Mouse (Mus musculus) lung, embryonic 16.5 days (tissue): ENCODE data around the gene Cpsf4l. TPM values are rescaled to one million over a fixed set of nuclear protein-coding genes. Genes with fewer than 3 reads are reported as not detected.
A peak's percentile ranks its signal among the peaks of the same experiment; 100 is the strongest.

ENCODE experiments used
- ATAC-seq: fragments of 200-750 bp; cut with Nextera tagmentation; 2 replicates; pipeline ENCODE4 v1.8.0; 2017; ENCODE audit warnings: low read depth, mild to moderate bottlenecking, moderate library complexity
- H3K27ac ChIP-seq: fragments of 300-500 bp; sonication (generic); 2 replicates; pipeline ENCODE4 v1.5.1; 2014; ENCODE audit warnings: mild to moderate bottlenecking, control low read depth, low read length
- H3K27me3 ChIP-seq: fragments of 300-500 bp; sonication (generic); 2 replicates; pipeline ENCODE4 v1.6.1; 2014; ENCODE audit warnings: low read depth, low read length, mixed read lengths; ENCODE audit not compliant: control insufficient read depth, insufficient read depth
- H3K36me3 ChIP-seq: fragments of 300-500 bp; sonication (generic); 2 replicates; pipeline ENCODE4 v1.6.1; 2014; ENCODE audit warnings: low read length; ENCODE audit not compliant: control insufficient read depth, insufficient read depth
- H3K4me1 ChIP-seq: fragments of 300-500 bp; sonication (generic); replicated peaks from 2 replicates; pipeline ENCODE4 v1.6.1; 2014; ENCODE audit warnings: low read length, mixed read lengths; ENCODE audit not compliant: control insufficient read depth, insufficient read depth
- H3K4me2 ChIP-seq: fragments of 300-500 bp; sonication (generic); 2 replicates; pipeline ENCODE4 v1.6.1; 2014; ENCODE audit warnings: low read depth, low read length, control low read depth
- H3K4me3 ChIP-seq: fragments of 300-500 bp; sonication (generic); 2 replicates; pipeline ENCODE4 v1.5.1; 2014; ENCODE audit warnings: mild to moderate bottlenecking, low read length, control low read depth
- H3K9ac ChIP-seq: fragments of 300-500 bp; sonication (generic); 2 replicates; pipeline ENCODE4 v1.6.1; 2014; ENCODE audit warnings: low read length, control low read depth
- H3K9me3 ChIP-seq: fragments of 300-500 bp; sonication (generic); 2 replicates; pipeline ENCODE4 v1.6.1; 2016; ENCODE audit warnings: low read length; ENCODE audit not compliant: control insufficient read depth
- WGBS: fragments of 180-500 bp; shearing (Covaris S2); extraction: QIAGEN DNeasy Blood & Tissue Kit; methylation state at CpG from one replicate; pipeline ENCODE4 v1.1.7; 2014; 5-methylcytosine and 5-hydroxymethylcytosine counted together
- polyA plus RNA-seq: library from polyadenylated mRNA; unstranded; fragments of >200 nt; fragmentation: Nextera tagmentation; extraction: Ambion mirVana; gene quantifications from 2 replicates; pipeline ENCODE4 v1.2.1, GENCODE M21; 2015

Cpsf4l gene
- 0.90 and 3.1 TPM in 2 replicates for polyA plus RNA-seq

GRCm38 (mm10) chr11:113709731-113710256 is at the start of gene Cpsf4l:
Gene Cpsf4l (minus strand): TSS chr11:113710017.
- Histone ChIP-seq H3K4me2 (peak within 1 kb of the TSS; percentile 35; the same call in 1 of the 2 replicates), H3K4me1 (peaks cover 16% of the 10 kb centered on the region), H3K9me3 (no peaks in the 10 kb centered on the region), H3K27ac (peak within 1 kb of the TSS; percentile 74), H3K9ac (peak within 1 kb of the TSS; percentile 56), H3K4me3 (no peak within 1 kb of the TSS), H3K27me3 (no peaks in the 10 kb centered on the region), H3K36me3 (no peaks in the 10 kb centered on the region)
- 10% methylated on average over 11 of the region's 11 CpGs for WGBS
- ATAC-seq: peak; percentile 59

- ATAC-seq: no peak
- no peak overlapping the region for H3K9ac ChIP-seq
- H3K4me2 ChIP-seq: no peak overlapping the region
- WGBS: 95% methylated on average over 5 of the region's 5 CpGs
- H3K36me3 ChIP-seq: no peaks in the 10 kb centered on the region
- no peaks in the 10 kb centered on the region for H3K27me3 ChIP-seq
- no peaks in the 10 kb centered on the region for H3K9me3 ChIP-seq
- H3K27ac ChIP-seq: no peak overlapping the region
- peaks cover 3% of the 10 kb centered on the region; the same call in 1 of the 2 replicates for H3K4me1 ChIP-seq
- no peak overlapping the region for H3K4me3 ChIP-seq
Observed at GRCm38 (mm10) chr11:113758851-113759250, 49.0 kb upstream of the Cpsf4l start.

- no peaks in the 10 kb centered on the region for H3K27me3 ChIP-seq
- H3K4me3 ChIP-seq: no peak overlapping the region
- no peak overlapping the region for H3K4me2 ChIP-seq
- ATAC-seq: no peak
- no peak overlapping the region for H3K9ac ChIP-seq
- 81% methylated on average over 12 of the region's 12 CpGs for WGBS
- H3K9me3 ChIP-seq: no peaks in the 10 kb centered on the region
- H3K36me3 ChIP-seq: no peaks in the 10 kb centered on the region
- peaks cover 4% of the 10 kb centered on the region for H3K4me1 ChIP-seq
- H3K27ac ChIP-seq: no peak overlapping the region
Observed at GRCm38 (mm10) chr11:113756578-113756977, 46.8 kb upstream of the Cpsf4l start.

GRCm38 (mm10) chr11:113755878-113756277 is 46.1 kb upstream of the Cpsf4l start:
- Histone ChIP-seq H3K9ac (no peak overlapping the region), H3K27ac (no peak overlapping the region), H3K4me2 (no peak overlapping the region), H3K9me3 (no peaks in the 10 kb centered on the region), H3K27me3 (no peaks in the 10 kb centered on the region), H3K4me1 (peaks cover 4% of the 10 kb centered on the region), H3K4me3 (no peak overlapping the region), H3K36me3 (no peaks in the 10 kb centered on the region)
- 68% methylated on average over 14 of the region's 14 CpGs for WGBS
- no peak for ATAC-seq

- Histone ChIP-seq H3K4me2 (no peak overlapping the region), H3K9ac (no peak overlapping the region), H3K9me3 (no peaks in the 10 kb centered on the region), H3K4me3 (no peak overlapping the region), H3K36me3 (no peaks in the 10 kb centered on the region), H3K4me1 (peaks cover 6% of the 10 kb centered on the region), H3K27ac (no peak overlapping the region), H3K27me3 (no peaks in the 10 kb centered on the region)
- 59% methylated on average over 9 of the region's 9 CpGs for WGBS
- ATAC-seq: no peak
Observed at GRCm38 (mm10) chr11:113754845-113755244, 45.0 kb upstream of the Cpsf4l start.

GRCm38 (mm10) chr11:113752685-113753430 is 43.0 kb upstream of the Cpsf4l start:
- WGBS: 94% methylated on average over 10 of the region's 10 CpGs
- H3K9me3 ChIP-seq: no peaks in the 10 kb centered on the region
- H3K4me3 ChIP-seq: peak overlapping the region; percentile 90; the same call in 1 of the 2 replicates
- H3K4me2 ChIP-seq: peak overlapping the region; percentile 88
- no peak for ATAC-seq
- H3K4me1 ChIP-seq: peaks cover 21% of the 10 kb centered on the region
- no peaks in the 10 kb centered on the region for H3K27me3 ChIP-seq
- H3K27ac ChIP-seq: no peak overlapping the region; the same call in 1 of the 2 replicates
- peaks cover 2% of the 10 kb centered on the region for H3K36me3 ChIP-seq
- peak overlapping the region; percentile 93; the same call in 1 of the 2 replicates for H3K9ac ChIP-seq

GRCm38 (mm10) chr11:113752158-113752661 is 42.4 kb upstream of the Cpsf4l start:
- peak overlapping the region; percentile 93 for H3K9ac ChIP-seq
- peaks cover 2% of the 10 kb centered on the region for H3K36me3 ChIP-seq
- peak overlapping the region; percentile 90 for H3K4me3 ChIP-seq
- peaks cover 27% of the 10 kb centered on the region for H3K4me1 ChIP-seq
- H3K27ac ChIP-seq: peak overlapping the region; percentile 99
- ATAC-seq: no peak
- WGBS: 13% methylated on average over 15 of the region's 15 CpGs
- peak overlapping the region; percentile 88 for H3K4me2 ChIP-seq
- no peaks in the 10 kb centered on the region for H3K9me3 ChIP-seq
- no peaks in the 10 kb centered on the region for H3K27me3 ChIP-seq

GRCm38 (mm10) chr11:113751484-113752084 is 41.8 kb upstream of the Cpsf4l start, which contains the start of gene Cdc42ep4:
Gene Cdc42ep4 (minus strand): TSS chr11:113751881.
- H3K36me3 ChIP-seq: peaks cover 2% of the 10 kb centered on the region
- peak within 1 kb of the TSS; percentile 90 for H3K4me3 ChIP-seq
- peaks cover 32% of the 10 kb centered on the region for H3K4me1 ChIP-seq
- H3K9me3 ChIP-seq: no peaks in the 10 kb centered on the region
- H3K27me3 ChIP-seq: no peaks in the 10 kb centered on the region
- peak within 1 kb of the TSS; percentile 99 for H3K27ac ChIP-seq
- peak within 1 kb of the TSS; percentile 93 for H3K9ac ChIP-seq
- peak within 1 kb of the TSS; percentile 88 for H3K4me2 ChIP-seq
- WGBS: under 1% methylated on average over 44 of the region's 44 CpGs
- ATAC-seq: peak; percentile 83
